Mouse (Mus musculus): ENCODE data around the gene Proz.
A peak's percentile ranks its signal among the peaks of the same experiment; 100 is the strongest.

GRCm38 (mm10) chr8:13036346-13036812, 24.3 kb upstream of the Proz start:
- TF ChIP-seq POLR2A (IDR thresholded peaks at IDR 0.05; ENCODE audit: extremely low read depth, insufficient read depth, low read length) (peak; percentile 27; the same call in 1 of the 2 replicates), CTCF (IDR thresholded peaks at IDR 0.05; ENCODE audit: low read depth, low read length) (no peak)

Measured in liver, adult 2 months (tissue).